In the genomic region with DNA sequence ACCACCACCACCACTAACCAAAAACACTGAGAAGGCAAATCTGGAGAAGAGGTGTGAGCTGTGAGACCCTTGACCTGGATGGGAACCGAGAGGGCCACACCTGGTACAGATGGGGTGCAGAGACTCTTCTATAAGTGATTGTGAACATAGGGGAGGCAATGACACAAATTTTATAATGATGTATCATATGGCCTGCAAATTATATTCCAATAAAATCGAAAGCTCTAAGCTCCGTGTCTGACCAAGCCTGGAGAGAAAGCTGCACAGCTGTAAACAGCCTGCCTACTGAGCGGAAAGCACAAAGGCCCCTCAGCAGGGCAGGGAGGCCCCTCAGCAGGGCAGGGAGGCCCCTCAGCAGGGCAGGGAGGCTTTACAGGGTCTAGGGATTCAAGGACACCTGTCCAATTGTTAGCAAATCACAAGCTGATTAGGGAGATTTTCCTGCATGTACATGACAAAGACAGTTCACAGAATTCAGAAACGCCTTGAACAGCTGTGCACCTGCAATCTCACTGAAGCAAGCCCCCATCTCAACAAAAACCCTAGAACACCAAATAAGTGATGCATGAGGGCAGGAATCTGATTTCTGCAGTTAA, we compare ENCODE assay signal across 10 mouse cellular contexts. TPM values are rescaled to one million over a fixed set of nuclear protein-coding genes. Genes with fewer than 3 reads are reported as not detected.
DNase-seq lines count a peak whose midpoint lies in the region; ATAC-seq and TF ChIP-seq lines count a peak whose summit lies in the region.
"Had no signal": no experiment of that assay in that cellular context is flagged by ENCODE, and none has a peak within 500 bp of the region (broad histone marks: within the 10 kb centered on the region; RNA-seq: fewer than 3 reads in every experiment).

No protein-coding gene starts in this region.

- H3K27ac ChIP-seq in heart, embryonic 10.5 days: peak overlapping the region; percentile 84
- H3K27ac ChIP-seq in ES-Bruce4 (ENCODE audit: insufficient read depth, low read length): peak overlapping the region; percentile 27
- peak overlapping the region; percentile 79 for H3K27ac ChIP-seq in forebrain, embryonic 12.5 days
- no peak overlapping the region for H3K27ac ChIP-seq in limb, embryonic 14.5 days (replicated peaks; ENCODE audit: low read depth, low read length)
- no peak overlapping the region for H3K27ac ChIP-seq in left cerebral cortex, adult 2 months

- H3K4me3 ChIP-seq in heart, embryonic 10.5 days: 0 out of 2 replicates have a peak overlapping the region, but pooled peaks have one; percentile 16
- H3K4me3 ChIP-seq in ES-Bruce4 (ENCODE audit: low read depth, low read length): no peak overlapping the region
- no peak overlapping the region for H3K4me3 ChIP-seq in forebrain, embryonic 12.5 days (replicated peaks)
- no peak overlapping the region for H3K4me3 ChIP-seq in limb, embryonic 14.5 days (replicated peaks; ENCODE audit: low read length)
- no peak overlapping the region for H3K4me3 ChIP-seq in left cerebral cortex, adult 2 months

- H3K36me3 ChIP-seq in heart, embryonic 10.5 days: peaks cover 70% of the 10 kb centered on the region
- peaks cover 29% of the 10 kb centered on the region for H3K36me3 ChIP-seq in ES-Bruce4 (ENCODE audit: control insufficient read depth, insufficient read depth, low read length, poor library complexity, severe bottlenecking)
- peaks cover 44% of the 10 kb centered on the region for H3K36me3 ChIP-seq in forebrain, embryonic 12.5 days (replicated peaks)
- peaks cover 59% of the 10 kb centered on the region for H3K36me3 ChIP-seq in limb, embryonic 14.5 days (ENCODE audit: control insufficient read depth, insufficient read depth, low read length)

- peak overlapping the region; percentile 31 for H3K4me2 ChIP-seq in forebrain, embryonic 12.5 days
- no peak overlapping the region for H3K4me2 ChIP-seq in limb, embryonic 14.5 days (replicated peaks; ENCODE audit: low read depth, low read length, severe bottlenecking)

- no peak for TF ChIP-seq POLR2A in ES-Bruce4 (IDR thresholded peaks at IDR 0.05; ENCODE audit: insufficient read depth, low read length)
- no peak for TF ChIP-seq POLR2A in limb, embryonic 14.5 days (IDR thresholded peaks at IDR 0.05; ENCODE audit: borderline replicate concordance, extremely low read depth, insufficient read depth, insufficient read length)

- ATAC-seq in forebrain, embryonic 12.5 days (ENCODE audit: low FRiP score): 0 out of 2 replicates have a peak, but pooled peaks have one; percentile 44
- peak; percentile 78 for ATAC-seq in limb, embryonic 14.5 days (ENCODE audit: low FRiP score, low read depth)
- ATAC-seq: lung, postnatal 0 days had no signal

- TF ChIP-seq CTCF in ES-Bruce4 (IDR thresholded peaks at IDR 0.05; ENCODE audit: low read depth, low read length): no peak
- TF ChIP-seq CTCF in left cerebral cortex, adult 2 months (IDR thresholded peaks at IDR 0.05): no peak

- DNase-seq in heart, embryonic 10.5 days (ENCODE audit: low spot score): no peak
- no peak for DNase-seq in heart, adult 11 months
- DNase-seq in limb, embryonic 14.5 days (ENCODE audit: low spot score): no peak
- no peak for DNase-seq in left cerebral cortex, adult 9 months (ENCODE audit: low spot score in 2 of 2)
- DNase-seq in ovary, postnatal 10 days (ENCODE audit: low spot score): no peak
- no peak for DNase-seq in left cerebral cortex, adult 2 months (ENCODE audit: extremely low spot score in 1 of 2, low spot score in 2 of 2)
- DNase-seq: kidney, adult 11 months had no signal

- peaks cover 46% of the 10 kb centered on the region for H3K4me1 ChIP-seq in heart, embryonic 10.5 days
- H3K4me1 ChIP-seq in ES-Bruce4 (ENCODE audit: control insufficient read depth, insufficient read depth, low read length): no peaks in the 10 kb centered on the region
- peaks cover 30% of the 10 kb centered on the region for H3K4me1 ChIP-seq in forebrain, embryonic 12.5 days
- peaks cover 16% of the 10 kb centered on the region for H3K4me1 ChIP-seq in limb, embryonic 14.5 days (ENCODE audit: control insufficient read depth, insufficient read depth, low read length)

- WGBS in heart, embryonic 10.5 days: 34% methylated on average over 5 of the region's 5 CpGs
- 3% methylated on average over 5 of the region's 5 CpGs for WGBS in forebrain, embryonic 12.5 days
- 36% methylated on average over 5 of the region's 5 CpGs for WGBS in limb, embryonic 14.5 days

- no peaks in the 10 kb centered on the region for H3K27me3 ChIP-seq in heart, embryonic 10.5 days (ENCODE audit: insufficient read depth, poor library complexity, severe bottlenecking)
- no peaks in the 10 kb centered on the region for H3K27me3 ChIP-seq in ES-Bruce4 (ENCODE audit: control insufficient read depth, insufficient read depth, low read length, poor library complexity, severe bottlenecking)
- no peaks in the 10 kb centered on the region for H3K27me3 ChIP-seq in forebrain, embryonic 12.5 days
- no peaks in the 10 kb centered on the region for H3K27me3 ChIP-seq in limb, embryonic 14.5 days (ENCODE audit: control insufficient read depth, insufficient read depth, low read length)

- H3K9me3 ChIP-seq in heart, embryonic 10.5 days: no peaks in the 10 kb centered on the region
- H3K9me3 ChIP-seq in ES-Bruce4 (replicated peaks; ENCODE audit: control insufficient read depth, insufficient read depth, low read length, poor library complexity, severe bottlenecking): 0 out of 2 replicates have a peak, but pooled peaks cover 3% of the 10 kb centered on the region
- no peaks in the 10 kb centered on the region for H3K9me3 ChIP-seq in forebrain, embryonic 12.5 days
- no peaks in the 10 kb centered on the region for H3K9me3 ChIP-seq in limb, embryonic 14.5 days (ENCODE audit: control insufficient read depth, low read length)

- intact Hi-C loops in left cerebral cortex, adult 2 months (cut with DNase I): no loop called here

- H3K9ac ChIP-seq in ES-Bruce4 (ENCODE audit: low read depth, poor library complexity, severe bottlenecking): no peak overlapping the region
- H3K9ac ChIP-seq in forebrain, embryonic 12.5 days: peak overlapping the region; percentile 25
- peak overlapping the region; percentile 7; the same call in 1 of the 2 replicates for H3K9ac ChIP-seq in limb, embryonic 14.5 days (ENCODE audit: low read depth, low read length, severe bottlenecking)

- peak; percentile 98 for TF ChIP-seq EP300 in ES-Bruce4 (IDR thresholded peaks at IDR 0.05; ENCODE audit: insufficient read depth, low read depth, low read length)

RNA-seq across cellular contexts. Expression of gene Crtc3, which starts 57.6 kb away (rescaled TPM):
- 14.6 and 18.6 TPM in 2 replicates for polyA plus RNA-seq in heart, embryonic 10.5 days (2016; fragmentation: Nextera tagmentation; extraction: Ambion mirVana)
- 8.0 and 11.0 TPM in 2 replicates for polyA plus RNA-seq in ES-Bruce4 (2011; ENCODE audit: insufficient read depth, insufficient read length, low read depth, missing spikeins)
- polyA plus RNA-seq in forebrain, embryonic 12.5 days (2016; fragmentation: Nextera tagmentation; extraction: Ambion mirVana): 12.3 and 12.6 TPM in 2 replicates
- 18.6 and 24.4 TPM in 2 replicates for polyA plus RNA-seq in limb, embryonic 14.5 days (2012; rRNA removed)
- 26.4 and 29.9 TPM in 2 replicates for polyA plus RNA-seq in limb, embryonic 14.5 days (2014; fragmentation: Nextera tagmentation; extraction: Ambion mirVana)
- total RNA-seq in left cerebral cortex, adult 2 months (2021): 10 to 100 TPM; 14.9 to 16.5 TPM

Comparison
In these comparisons a context has a peak if more than half of its experiments do, and no peak if none do; other contexts are left out.
1. H3K27ac ChIP-seq: peak in heart, embryonic 10.5 days (single experiment), ES-Bruce4 (single experiment) and forebrain, embryonic 12.5 days (single experiment); none in limb, embryonic 14.5 days (single experiment) and left cerebral cortex, adult 2 months (single experiment).